In genomic region chr12:75724621-75725324, GRCm38 (mm10) we compare ENCODE assay signal across 19 mouse cellular contexts. TPM values are rescaled to one million over a fixed set of nuclear protein-coding genes. Genes with fewer than 3 reads are reported as not detected.
DNase-seq lines count a peak whose midpoint lies in the region; ATAC-seq and TF ChIP-seq lines count a peak whose summit lies in the region.
"Had no signal": no experiment of that assay in that cellular context is flagged by ENCODE, and none has a peak within 500 bp of the region (broad histone marks: within the 10 kb centered on the region; RNA-seq: fewer than 3 reads in every experiment).

No protein-coding gene starts in this region.

- H3K27ac ChIP-seq in MEL (ENCODE audit: control insufficient read depth, low read depth, low read length), result peak overlapping the region; percentile 99
- H3K27ac ChIP-seq: embryonic facial prominence, embryonic 13.5 days; forebrain, embryonic 15.5 days; heart, embryonic 10.5 days; hindbrain, embryonic 14.5 days; kidney, postnatal 0 days had no signal

- no peak for TF ChIP-seq CTCF in MEL (IDR thresholded peaks at IDR 0.05 in 2 of 3, conservative IDR thresholded peaks at IDR 0.05 in 1 of 3; ENCODE audit: control insufficient read depth in 1 of 3, insufficient read depth in 1 of 3, low read depth in 2 of 3, low read length in 3 of 3, poor library complexity in 1 of 3, severe bottlenecking in 1 of 3)

- peak overlapping the region; percentile 52 to 56 for H3K4me3 ChIP-seq in MEL (ENCODE audit: control insufficient read depth in 1 of 2, insufficient read depth in 1 of 2, low read depth in 2 of 2, low read length in 2 of 2)
- H3K4me3 ChIP-seq: embryonic facial prominence, embryonic 13.5 days; forebrain, embryonic 15.5 days; heart, embryonic 10.5 days had no signal

- TF ChIP-seq POLR2A in MEL (IDR thresholded peaks at IDR 0.05; ENCODE audit: control insufficient read depth in 1 of 2, insufficient read depth in 1 of 2, low read depth in 1 of 2, low read length in 2 of 2, poor library complexity in 1 of 2), result no peak; a peak in 1 of 4 replicates

- H3K36me3 ChIP-seq in MEL (ENCODE audit: control insufficient read depth in 1 of 2, insufficient read depth in 2 of 2, low read length in 2 of 2), result peaks cover 3 to 32% of the 10 kb centered on the region in 2 experiments

- TF ChIP-seq EP300 in MEL (IDR thresholded peaks at IDR 0.05; ENCODE audit: low read depth in 1 of 2, low read length in 2 of 2), result peak; percentile 43 to 68

- DNase-seq in layer of hippocampus, adult 11-12 months (ENCODE audit: low spot score), result peak; percentile 14
- no peak for DNase-seq in layer of hippocampus, postnatal 14 days (ENCODE audit: low spot score in 2 of 2)
- DNase-seq in MEL (ENCODE audit: low read depth, low spot score) (peak; percentile 91), liver (peak; percentile 65)
- no peak for DNase-seq in T-cell, adult 2 months (ENCODE audit: low spot score)
- DNase-seq in adrenal gland, postnatal 36 days, result no peak
- DNase-seq: B cell, adult 2 months; cerebellum, adult 11-12 months; heart, postnatal 14 days; lung, postnatal 36 days; midbrain, embryonic 14.5 days; thymus, postnatal 25 days had no signal

- no peaks in the 10 kb centered on the region for H3K27me3 ChIP-seq in MEL (ENCODE audit: control insufficient read depth in 1 of 2, insufficient read depth in 2 of 2, low read length in 2 of 2)
- H3K27me3 ChIP-seq: embryonic facial prominence, embryonic 13.5 days; forebrain, embryonic 15.5 days had no signal

- H3K9me3 ChIP-seq in MEL (replicated peaks; ENCODE audit: insufficient read depth, low read length), result no peaks in the 10 kb centered on the region
- H3K9me3 ChIP-seq: embryonic facial prominence, embryonic 13.5 days; forebrain, embryonic 15.5 days; heart, embryonic 10.5 days had no signal

- peak; percentile 71 for ATAC-seq in megakaryocyte-erythroid progenitor cell, adult 5-6 weeks (replicated peaks; ENCODE audit: low FRiP score, low TSS enrichment, poor library complexity, severe bottlenecking)
- ATAC-seq: forebrain, embryonic 15.5 days; intestine, embryonic 16.5 days had no signal

- H3K9ac ChIP-seq in MEL (ENCODE audit: control insufficient read depth, low read depth, low read length, poor library complexity, severe bottlenecking), result peak overlapping the region; percentile 48
- H3K9ac ChIP-seq: embryonic facial prominence, embryonic 13.5 days; forebrain, embryonic 15.5 days; hindbrain, embryonic 14.5 days had no signal

- peaks cover 7 to 27% of the 10 kb centered on the region in 2 experiments for H3K4me1 ChIP-seq in MEL (ENCODE audit: control insufficient read depth in 1 of 2, insufficient read depth in 2 of 2, low read length in 2 of 2)
- H3K4me1 ChIP-seq: embryonic facial prominence, embryonic 13.5 days; forebrain, embryonic 15.5 days had no signal

- TF ChIP-seq RAD21 in MEL (IDR thresholded peaks at IDR 0.05; ENCODE audit: low read depth, low read length), result no peak

- peaks cover 33% of the 10 kb centered on the region for H3K79me2 ChIP-seq in MEL (ENCODE audit: control insufficient read depth, insufficient read depth, low read length, poor library complexity)

TF ChIP-seq in MEL, 35 proteins besides CTCF, POLR2A, EP300 and RAD21:
- TF ChIP-seq GATA1 (IDR thresholded peaks at IDR 0.05; ENCODE audit: low read depth, low read length), result peak; percentile 30; the same call in 1 of the 2 replicates
- TF ChIP-seq NRF1 (IDR thresholded peaks at IDR 0.05; ENCODE audit: insufficient read depth, low read depth, low read length, poor library complexity, severe bottlenecking), result no peak
- TF ChIP-seq ELF1 (IDR thresholded peaks at IDR 0.05; ENCODE audit: low read depth, low read length), result no peak
- no peak for TF ChIP-seq ZC3H11A (IDR thresholded peaks at IDR 0.05; ENCODE audit: low read depth, low read length)
- no peak for TF ChIP-seq MAFK (IDR thresholded peaks at IDR 0.05; ENCODE audit: borderline replicate concordance, low read depth, low read length)
- no peak for TF ChIP-seq POLR2AphosphoS5 (IDR thresholded peaks at IDR 0.05; ENCODE audit: borderline replicate concordance, low read depth, low read length)
- TF ChIP-seq MXI1 (IDR thresholded peaks at IDR 0.05; ENCODE audit: low read depth, low read length), result no peak
- TF ChIP-seq SMC3 (IDR thresholded peaks at IDR 0.05; ENCODE audit: low read depth, low read length), result no peak
- no peak for TF ChIP-seq CHD2 (IDR thresholded peaks at IDR 0.05; ENCODE audit: low read length)
- TF ChIP-seq ZKSCAN1 (IDR thresholded peaks at IDR 0.05; ENCODE audit: low read depth, low read length), result no peak
- TF ChIP-seq USF2 (IDR thresholded peaks at IDR 0.05; ENCODE audit: borderline replicate concordance in 1 of 2, insufficient read depth in 1 of 2, low read depth in 1 of 2, low read length in 2 of 2), result no peak
- peak; percentile 41; the same call in 1 of the 2 replicates for TF ChIP-seq RCOR1 (IDR thresholded peaks at IDR 0.05; ENCODE audit: low read depth, low read length)
- TF ChIP-seq CHD1 (IDR thresholded peaks at IDR 0.05; ENCODE audit: low read depth, low read length), result no peak; the same call in 1 of the 2 replicates
- peak; percentile 20; the same call in 1 of the 2 replicates for TF ChIP-seq TAL1 (IDR thresholded peaks at IDR 0.05; ENCODE audit: low read length)
- TF ChIP-seq POLR2AphosphoS2 (IDR thresholded peaks at IDR 0.05; ENCODE audit: low read length), result no peak
- no peak for TF ChIP-seq HCFC1 (IDR thresholded peaks at IDR 0.05; ENCODE audit: low read depth, low read length)
- no peak for TF ChIP-seq MAX (IDR thresholded peaks at IDR 0.05; ENCODE audit: low read length)
- TF ChIP-seq MYC (IDR thresholded peaks at IDR 0.05; ENCODE audit: low read depth, low read length), result peak; percentile 66; the same call in 1 of the 2 replicates
- TF ChIP-seq KAT2A (conservative IDR thresholded peaks at IDR 0.05; ENCODE audit: low read depth, low read length), result no peak
- no peak for TF ChIP-seq ZMIZ1 (IDR thresholded peaks at IDR 0.05; ENCODE audit: low read depth, low read length)
- 0 out of 2 replicates have a peak, but pooled peaks have one; percentile 5 for TF ChIP-seq BHLHE40 (IDR thresholded peaks at IDR 0.05; ENCODE audit: borderline replicate concordance, low read depth, low read length)
- no peak for TF ChIP-seq E2F4 (IDR thresholded peaks at IDR 0.05; ENCODE audit: borderline replicate concordance, low read depth, low read length)
- no peak for TF ChIP-seq UBTF (IDR thresholded peaks at IDR 0.05; ENCODE audit: borderline replicate concordance, insufficient read depth, low read depth, low read length)
- no peak for TF ChIP-seq JUND (IDR thresholded peaks at IDR 0.05; ENCODE audit: low read depth, low read length)
- TF ChIP-seq TBP (IDR thresholded peaks at IDR 0.05; ENCODE audit: low read depth, low read length), result 0 out of 2 replicates have a peak, but pooled peaks have one; percentile 20
- no peak for TF ChIP-seq ZNF384 (IDR thresholded peaks at IDR 0.05; ENCODE audit: low read depth, low read length)
- TF ChIP-seq ETS1 (IDR thresholded peaks at IDR 0.05; ENCODE audit: low read depth, low read length), result peak; percentile 85
- no peak for TF ChIP-seq MYB (IDR thresholded peaks at IDR 0.05; ENCODE audit: low read depth, low read length)
- peak; percentile 47; the same call in 1 of the 2 replicates for TF ChIP-seq SIN3A (IDR thresholded peaks at IDR 0.05; ENCODE audit: low read length)
- no peak for TF ChIP-seq GABPA (IDR thresholded peaks at IDR 0.05; ENCODE audit: low read depth, low read length)
- TF ChIP-seq TCF12 (IDR thresholded peaks at IDR 0.05; ENCODE audit: low read depth, low read length), result peak; percentile 65
- TF ChIP-seq MEF2A (IDR thresholded peaks at IDR 0.05; ENCODE audit: extremely low read depth, insufficient replicate concordance, low read depth, low read length, poor library complexity, severe bottlenecking), result no peak
- no peak for TF ChIP-seq USF1 (IDR thresholded peaks at IDR 0.05; ENCODE audit: low read depth, low read length)
- peak; percentile 7; the same call in 1 of the 2 replicates for TF ChIP-seq NELFE (IDR thresholded peaks at IDR 0.05; ENCODE audit: low read depth, low read length)
- 0 out of 2 replicates have a peak, but pooled peaks have one; percentile 50 for TF ChIP-seq MAZ (IDR thresholded peaks at IDR 0.05; ENCODE audit: low read depth, low read length)

RNA-seq across cellular contexts. Expression of gene Sgpp1, which starts 10.8 kb away (rescaled TPM):
- 10 to 100 TPM; 31.4 to 32.3 TPM for total RNA-seq in layer of hippocampus, postnatal 14 days (2021)
- total RNA-seq in MEL (2012; rRNA removed), result 22.7 and 25.7 TPM in 2 replicates
- 10 to 100 TPM in 1 of 2 experiments, not detected in 1; 28.8 TPM for polyA plus RNA-seq in MEL (2012; ENCODE audit: insufficient read depth in 1 of 2, insufficient read length in 2 of 2, low read depth in 1 of 2, low replicate concordance in 2 of 2, missing spikeins in 1 of 2)
- 46.1 and 58.9 TPM in 2 replicates for total RNA-seq in megakaryocyte-erythroid progenitor cell, adult 5-6 weeks (2014; fragmentation: Nextera tagmentation)
- 78.3 and 96.8 TPM in 2 replicates for total RNA-seq in megakaryocyte-erythroid progenitor cell, adult 5-6 weeks (2017)
- total RNA-seq in adrenal gland, postnatal 36 days (2021), result 100 to 1,000 TPM; 120 to 197 TPM

RNA-seq across cellular contexts. Expression of gene Wdr89, which starts 55.4 kb away (rescaled TPM):
- total RNA-seq in layer of hippocampus, postnatal 14 days (2021), result 1 to 10 TPM; 2.7 to 4.0 TPM
- 18.5 and 31.2 TPM in 2 replicates for total RNA-seq in MEL (2012; rRNA removed)
- 10 to 100 TPM; 10.2 to 57.8 TPM for polyA plus RNA-seq in MEL (2012; ENCODE audit: insufficient read depth in 1 of 2, insufficient read length in 2 of 2, low read depth in 1 of 2, low replicate concordance in 2 of 2, missing spikeins in 1 of 2)
- 12.5 and 12.8 TPM in 2 replicates for total RNA-seq in megakaryocyte-erythroid progenitor cell, adult 5-6 weeks (2014; fragmentation: Nextera tagmentation)
- 15.8 and 21.7 TPM in 2 replicates for total RNA-seq in megakaryocyte-erythroid progenitor cell, adult 5-6 weeks (2017)
- 1 to 10 TPM; 3.7 to 4.7 TPM for total RNA-seq in adrenal gland, postnatal 36 days (2021)

Comparison
In these comparisons a context has a peak if more than half of its experiments do, and no peak if none do; other contexts are left out.
1. DNase-seq: peak in layer of hippocampus, adult 11-12 months (single experiment), MEL (single experiment) and liver (single experiment); none in layer of hippocampus, postnatal 14 days (0 of 2), T-cell, adult 2 months (single experiment) and adrenal gland, postnatal 36 days (0 of 2).